Mouse (Mus musculus) liver, postnatal 0 days (tissue): ENCODE data around the gene Apba3.

Experiments
- CTCF ChIP-seq: sonication (generic); IDR thresholded peaks from 2 replicates; pipeline ENCODE4 v1.5.1; 2016; ENCODE audit warnings: antibody characterized with exemption, low read depth
- EP300 ChIP-seq: IDR thresholded peaks from 2 replicates; pipeline ENCODE4 v1.6.1; 2016; ENCODE audit warnings: antibody characterized with exemption, low read depth, mild to moderate bottlenecking

GRCm38 (mm10) chr10:81304597-81305238, 38.0 kb downstream of the Apba3 start:
- TF ChIP-seq CTCF (peak; percentile 97), EP300 (no peak)
